In genomic region chr1:133070157-133070556, GRCm38 (mm10) we compare ENCODE assay signal across 11 mouse cellular contexts. TPM values are rescaled to one million over a fixed set of nuclear protein-coding genes. Genes with fewer than 3 reads are reported as not detected.
DNase-seq lines count a peak whose midpoint lies in the region; ATAC-seq lines count a peak whose summit lies in the region.
"Had no signal": no experiment of that assay in that cellular context is flagged by ENCODE, and none has a peak within 500 bp of the region (broad histone marks: within the 10 kb centered on the region; RNA-seq: fewer than 3 reads in every experiment).

No protein-coding gene starts in this region.

- peaks cover 10% of the 10 kb centered on the region; the same call in 1 of the 2 replicates for H3K4me1 ChIP-seq in kidney, embryonic 16.5 days (ENCODE audit: insufficient read depth, low read length)
- H3K4me1 ChIP-seq in heart, embryonic 16.5 days (ENCODE audit: control insufficient read depth, insufficient read depth, low read length): peaks cover 49% of the 10 kb centered on the region

- H3K9ac ChIP-seq in kidney, embryonic 16.5 days (replicated peaks; ENCODE audit: low read length): no peak overlapping the region
- peak overlapping the region; percentile 74 for H3K9ac ChIP-seq in heart, embryonic 16.5 days (ENCODE audit: low read length)

- 0 out of 2 replicates have a peak, but pooled peaks cover 5% of the 10 kb centered on the region for H3K36me3 ChIP-seq in kidney, embryonic 16.5 days (ENCODE audit: insufficient read depth, low read length)
- 0 out of 2 replicates have a peak, but pooled peaks cover 2% of the 10 kb centered on the region for H3K36me3 ChIP-seq in heart, embryonic 16.5 days (ENCODE audit: control insufficient read depth, insufficient read depth)

- no peak; the same call in 1 of the 2 replicates for ATAC-seq in kidney, embryonic 16.5 days (ENCODE audit: low FRiP score, low TSS enrichment)
- ATAC-seq in heart, embryonic 16.5 days (replicated peaks; ENCODE audit: extremely low read depth, insufficient read depth, low FRiP score): no peak
- ATAC-seq in megakaryocyte, adult 5-6 weeks (ENCODE audit: poor library complexity, severe bottlenecking): peak; percentile 63

- peak overlapping the region; percentile 71 for H3K27ac ChIP-seq in kidney, embryonic 16.5 days (ENCODE audit: low read length)
- peak overlapping the region; percentile 96 for H3K27ac ChIP-seq in heart, embryonic 16.5 days (ENCODE audit: low read length)
- H3K27ac ChIP-seq: macrophage had no signal

- no peaks in the 10 kb centered on the region for H3K27me3 ChIP-seq in kidney, embryonic 16.5 days (ENCODE audit: insufficient read depth, low read length)
- no peaks in the 10 kb centered on the region for H3K27me3 ChIP-seq in heart, embryonic 16.5 days (ENCODE audit: control insufficient read depth, insufficient read depth, low read length)

- 59% methylated on average over 5 of the region's 5 CpGs for whole genome bisulfite sequencing in kidney, embryonic 16.5 days
- 39% methylated on average over 4 of the region's 5 CpGs for WGBS in heart, embryonic 16.5 days

- no peak overlapping the region for H3K4me2 ChIP-seq in kidney, embryonic 16.5 days (replicated peaks; ENCODE audit: low read depth, low read length)
- peak overlapping the region; percentile 58 for H3K4me2 ChIP-seq in heart, embryonic 16.5 days (ENCODE audit: low read depth, low read length)

- no peaks in the 10 kb centered on the region for H3K9me3 ChIP-seq in kidney, embryonic 16.5 days (ENCODE audit: low read length)
- H3K9me3 ChIP-seq in heart, embryonic 16.5 days (replicated peaks; ENCODE audit: control insufficient read depth, low read length): no peaks in the 10 kb centered on the region

- DNase-seq in kidney, adult 18-20 months: no peak
- DNase-seq in NIH3T3 (ENCODE audit: low read depth): peak; percentile 55
- no peak for DNase-seq in urinary bladder, postnatal 14 days (ENCODE audit: low spot score)
- DNase-seq in cerebellum, postnatal 25 days: no peak
- no peak for DNase-seq in cerebellum, adult 18-20 months
- DNase-seq: cerebellum, postnatal 14 days; gastrocnemius, postnatal 25 days had no signal

- H3K4me3 ChIP-seq in kidney, embryonic 16.5 days (ENCODE audit: low read length): no peak overlapping the region
- no peak overlapping the region for H3K4me3 ChIP-seq in heart, embryonic 16.5 days (ENCODE audit: low read length)

RNA-seq across cellular contexts. Expression of gene Pik3c2b, which starts 24.7 kb away (rescaled TPM):
- polyA plus RNA-seq in kidney, embryonic 16.5 days (2015; fragmentation: Nextera tagmentation; extraction: Ambion mirVana): 5.1 and 5.8 TPM in 2 replicates
- 9.5 and 10.1 TPM in 2 replicates for polyA plus RNA-seq in heart, embryonic 16.5 days (2015; fragmentation: Nextera tagmentation; extraction: Ambion mirVana)
- total RNA-seq in megakaryocyte, adult 5-6 weeks (2015): 0.67 and 1.1 TPM in 2 replicates
- 0.48 and 0.98 TPM in 2 replicates for total RNA-seq in megakaryocyte, adult 5-6 weeks (2017)

RNA-seq across cellular contexts. Expression of gene Mdm4, which starts 39.8 kb away (rescaled TPM):
- 27.2 and 29.0 TPM in 2 replicates for polyA plus RNA-seq in kidney, embryonic 16.5 days (2015; fragmentation: Nextera tagmentation; extraction: Ambion mirVana)
- polyA plus RNA-seq in heart, embryonic 16.5 days (2015; fragmentation: Nextera tagmentation; extraction: Ambion mirVana): 20.7 and 25.6 TPM in 2 replicates
- total RNA-seq in megakaryocyte, adult 5-6 weeks (2015): 66.6 and 69.0 TPM in 2 replicates
- total RNA-seq in megakaryocyte, adult 5-6 weeks (2017): 88.5 and 97.9 TPM in 2 replicates
